Mouse (Mus musculus) hindbrain, embryonic 15.5 days (tissue): ENCODE data around the gene Wipf3. TPM values are rescaled to one million over a fixed set of nuclear protein-coding genes. Genes with fewer than 3 reads are reported as not detected.

Experiments used
- ATAC-seq: fragments of 200-750 bp; cut with Nextera tagmentation; 2 replicates; pipeline ENCODE4 v1.8.0; 2017; ENCODE audit warnings: low read depth, moderate number of reproducible peaks, moderate TSS enrichment; ENCODE audit not compliant: low FRiP score
- H3K27ac ChIP-seq: fragments of 300-500 bp; sonication (generic); replicated peaks from 2 replicates; pipeline ENCODE4 v1.5.1; 2015; ENCODE audit warnings: mild to moderate bottlenecking, inconsistent platforms
- H3K27me3 ChIP-seq: fragments of 300-500 bp; sonication (generic); 2 replicates; pipeline ENCODE4 v1.6.1; 2015; ENCODE audit warnings: control low read depth, inconsistent platforms
- H3K36me3 ChIP-seq: fragments of 300-500 bp; sonication (generic); 2 replicates; pipeline ENCODE4 v1.6.1; 2015; ENCODE audit warnings: control low read depth, inconsistent platforms
- H3K4me1 ChIP-seq: fragments of 300-500 bp; sonication (generic); replicated peaks from 2 replicates; pipeline ENCODE4 v1.6.1; 2015; ENCODE audit warnings: control low read depth, inconsistent platforms
- H3K4me2 ChIP-seq: fragments of 300-500 bp; sonication (generic); 2 replicates; pipeline ENCODE4 v1.6.1; 2015; ENCODE audit warnings: moderate library complexity, mild to moderate bottlenecking, inconsistent platforms
- H3K4me3 ChIP-seq: fragments of 300-500 bp; sonication (generic); 2 replicates; pipeline ENCODE4 v1.5.1; 2015; ENCODE audit warnings: mild to moderate bottlenecking, inconsistent platforms
- H3K9ac ChIP-seq: fragments of 300-500 bp; sonication (generic); 2 replicates; pipeline ENCODE4 v1.6.1; 2015; ENCODE audit warnings: inconsistent platforms
- H3K9me3 ChIP-seq: fragments of 300-500 bp; sonication (generic); 2 replicates; pipeline ENCODE4 v1.6.1; 2016; ENCODE audit warnings: control low read depth, inconsistent platforms
- WGBS: fragments of 180-500 bp; shearing (Covaris S2); methylation state at CpG from one replicate; pipeline ENCODE4 v1.1.7; 2015; 5-methylcytosine and 5-hydroxymethylcytosine counted together
- polyA plus RNA-seq: library from polyadenylated mRNA; unstranded; fragments of >200 nt; fragmentation: Nextera tagmentation; extraction: Ambion mirVana; gene quantifications from 2 replicates; pipeline ENCODE4 v1.2.1, GENCODE M21; 2015

The Wipf3 gene
- polyA plus RNA-seq, result 2.4 and 3.2 TPM in 2 replicates

GRCm38 (mm10) chr6:54429447-54430194 is at the start of gene Wipf3:
Gene Wipf3, plus strand, starts transcription at chr6:54429603.
- no peaks in the 10 kb centered on the region for H3K36me3 ChIP-seq
- under 1% methylated on average over 69 of the region's 71 CpGs for WGBS
- peak; percentile 81 for ATAC-seq

GRCm38 (mm10) chr6:54382636-54383035 is 46.8 kb upstream of the Wipf3 start:
- Histone ChIP-seq H3K27ac (no peak overlapping the region), H3K4me2 (no peak overlapping the region), H3K27me3 (no peaks in the 10 kb centered on the region), H3K36me3 (no peaks in the 10 kb centered on the region), H3K9ac (no peak overlapping the region), H3K9me3 (no peaks in the 10 kb centered on the region), H3K4me1 (peaks cover 10% of the 10 kb centered on the region; the same call in 1 of the 2 replicates), H3K4me3 (no peak overlapping the region)
- whole genome bisulfite sequencing, result 70% methylated on average over 8 of the region's 8 CpGs
- no peak for ATAC-seq

More at GRCm38 (mm10) chr6:54429447-54430194, at the start of gene Wipf3:
- Histone ChIP-seq H3K4me1 (peaks cover 44% of the 10 kb centered on the region), H3K9ac (peak within 1 kb of the TSS; percentile 68), H3K4me3 (peak within 1 kb of the TSS; percentile 75), H3K27ac (peak within 1 kb of the TSS; percentile 57), H3K4me2 (peak within 1 kb of the TSS; percentile 88), H3K27me3 (0 out of 2 replicates have a peak, but pooled peaks cover 7% of the 10 kb centered on the region), H3K9me3 (no peaks in the 10 kb centered on the region)

DNA sequence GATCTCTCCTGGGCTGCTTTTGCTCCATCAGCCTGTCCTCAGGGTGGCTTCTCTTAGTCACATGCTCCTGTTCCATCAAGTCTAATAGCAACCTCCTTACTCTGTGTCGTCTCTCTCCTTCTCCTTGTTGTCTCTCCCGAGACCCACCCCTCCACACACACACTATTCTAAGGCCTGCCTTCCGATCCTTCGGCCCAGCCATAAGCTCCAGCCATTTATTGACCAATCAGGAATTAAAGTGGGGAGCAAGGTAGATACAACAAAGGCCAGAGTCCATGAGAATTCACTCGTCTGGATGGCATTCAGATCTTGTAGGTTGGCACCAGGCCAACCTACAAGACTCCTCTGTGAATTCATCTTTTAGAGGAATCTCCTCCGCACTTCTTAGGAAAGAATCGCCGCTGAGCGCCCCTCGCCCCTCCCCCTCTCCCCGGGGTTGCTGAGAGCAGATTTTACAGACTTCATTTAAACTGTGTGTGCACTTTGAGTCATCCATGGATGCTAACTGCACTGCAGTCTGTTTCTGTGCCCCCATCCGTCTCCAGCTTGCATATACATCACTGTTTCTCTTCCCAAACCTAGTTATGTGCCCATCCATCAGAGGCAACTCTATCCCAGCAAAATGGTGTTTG is 45.4 kb upstream of the Wipf3 start:
- H3K4me1 ChIP-seq, result peaks cover 10% of the 10 kb centered on the region; the same call in 1 of the 2 replicates
- no peaks in the 10 kb centered on the region for H3K9me3 ChIP-seq
- no peak overlapping the region for H3K27ac ChIP-seq
- H3K27me3 ChIP-seq, result no peaks in the 10 kb centered on the region
- H3K9ac ChIP-seq, result no peak overlapping the region
- H3K36me3 ChIP-seq, result no peaks in the 10 kb centered on the region
- ATAC-seq, result no peak
- H3K4me3 ChIP-seq, result no peak overlapping the region
- H3K4me2 ChIP-seq, result no peak overlapping the region
- 47% methylated on average over 12 of the region's 12 CpGs for WGBS

- H3K27ac ChIP-seq, result no peak overlapping the region
- H3K9ac ChIP-seq, result no peak overlapping the region
- no peaks in the 10 kb centered on the region for H3K36me3 ChIP-seq
- peaks cover 10% of the 10 kb centered on the region; the same call in 1 of the 2 replicates for H3K4me1 ChIP-seq
- no peaks in the 10 kb centered on the region for H3K9me3 ChIP-seq
- H3K4me3 ChIP-seq, result no peak overlapping the region
- 97% methylated on average over 1 of the region's 1 CpGs for WGBS
- ATAC-seq, result no peak
- 0 out of 2 replicates have a peak, but pooled peaks cover 2% of the 10 kb centered on the region for H3K27me3 ChIP-seq
- no peak overlapping the region for H3K4me2 ChIP-seq
These were observed 44.6 kb upstream of the Wipf3 start for GRCm38 (mm10) chr6:54384777-54385176.

- no peak overlapping the region for H3K9ac ChIP-seq
- H3K27me3 ChIP-seq, result 0 out of 2 replicates have a peak, but pooled peaks cover 2% of the 10 kb centered on the region
- no peaks in the 10 kb centered on the region for H3K9me3 ChIP-seq
- H3K4me2 ChIP-seq, result no peak overlapping the region
- ATAC-seq, result no peak
- WGBS, result 69% methylated on average over 4 of the region's 4 CpGs
- no peak overlapping the region for H3K27ac ChIP-seq
- no peaks in the 10 kb centered on the region for H3K36me3 ChIP-seq
- no peak overlapping the region for H3K4me3 ChIP-seq
- H3K4me1 ChIP-seq, result peaks cover 10% of the 10 kb centered on the region; the same call in 1 of the 2 replicates
These were observed 43.0 kb upstream of the Wipf3 start for GRCm38 (mm10) chr6:54386429-54386828.

DNA sequence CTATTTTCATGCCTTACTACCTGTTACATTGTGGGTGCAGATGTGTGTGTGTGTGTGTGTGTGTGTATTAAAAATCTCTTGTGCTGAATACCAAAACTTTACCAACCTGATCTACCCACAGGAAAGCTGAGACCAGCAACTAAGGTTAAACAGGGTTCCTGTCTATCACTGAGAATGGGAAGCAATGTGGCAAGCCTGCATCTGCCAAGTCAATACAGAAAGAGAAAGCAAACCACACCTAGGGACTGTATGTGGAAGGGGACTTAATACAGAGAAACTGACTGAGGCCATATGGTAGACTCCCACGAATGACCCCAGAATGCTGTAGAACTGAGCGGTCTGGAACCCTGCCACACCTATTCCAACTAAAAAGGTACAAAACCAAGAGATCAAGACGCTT is 42.4 kb upstream of the Wipf3 start:
- no peak overlapping the region for H3K4me2 ChIP-seq

GRCm38 (mm10) chr6:54387751-54388150 is 41.7 kb upstream of the Wipf3 start:
- H3K27ac ChIP-seq, result no peak overlapping the region
- no peak for ATAC-seq
- peaks cover 13% of the 10 kb centered on the region; the same call in 1 of the 2 replicates for H3K4me1 ChIP-seq
- no peak overlapping the region for H3K4me3 ChIP-seq
- H3K9me3 ChIP-seq, result no peaks in the 10 kb centered on the region
- 76% methylated on average over 5 of the region's 5 CpGs for WGBS
- no peaks in the 10 kb centered on the region for H3K36me3 ChIP-seq
- H3K4me2 ChIP-seq, result no peak overlapping the region
- H3K9ac ChIP-seq, result no peak overlapping the region
- H3K27me3 ChIP-seq, result 0 out of 2 replicates have a peak, but pooled peaks cover 2% of the 10 kb centered on the region

More for the DNA sequence above, 42.4 kb upstream of the Wipf3 start:
- ATAC-seq, result no peak
- Histone ChIP-seq H3K4me3 (no peak overlapping the region), H3K4me1 (peaks cover 11% of the 10 kb centered on the region; the same call in 1 of the 2 replicates), H3K9ac (no peak overlapping the region), H3K9me3 (no peaks in the 10 kb centered on the region), H3K27ac (no peak overlapping the region), H3K36me3 (no peaks in the 10 kb centered on the region), H3K27me3 (0 out of 2 replicates have a peak, but pooled peaks cover 2% of the 10 kb centered on the region)
- WGBS, result 91% methylated on average over 3 of the region's 3 CpGs

DNA sequence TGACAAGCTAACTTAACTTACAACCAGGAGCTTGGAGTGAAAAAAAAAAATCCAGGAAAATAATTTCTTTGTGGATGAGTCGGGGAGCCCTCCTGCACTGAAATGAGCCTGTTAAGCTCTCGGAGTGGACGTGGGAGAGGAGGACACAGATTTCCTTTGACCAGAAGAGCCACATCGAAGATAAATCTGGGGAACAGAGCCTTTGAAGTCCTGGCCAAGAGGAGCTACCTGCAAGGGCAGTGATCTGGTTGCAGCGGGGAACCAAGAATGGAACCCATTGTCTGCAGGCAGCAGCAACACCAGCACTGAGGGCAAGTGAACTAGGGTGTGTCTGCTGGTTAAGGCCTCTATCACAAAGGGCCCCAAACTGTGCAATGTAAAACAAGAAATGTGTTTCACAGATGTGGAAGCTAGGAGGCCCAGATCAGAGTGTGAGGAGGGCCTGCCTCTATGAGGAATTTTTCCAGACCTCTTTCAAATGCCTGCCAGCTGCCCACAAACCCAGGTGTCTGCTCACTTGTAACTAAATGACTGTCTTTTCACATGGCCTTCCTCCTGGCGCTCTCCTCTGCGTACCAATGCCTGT is 40.6 kb upstream of the Wipf3 start:
- WGBS, result 80% methylated on average over 7 of the region's 7 CpGs
- Histone ChIP-seq H3K36me3 (no peaks in the 10 kb centered on the region), H3K27me3 (0 out of 2 replicates have a peak, but pooled peaks cover 2% of the 10 kb centered on the region), H3K9me3 (no peaks in the 10 kb centered on the region), H3K4me2 (no peak overlapping the region), H3K4me3 (no peak overlapping the region), H3K9ac (no peak overlapping the region), H3K27ac (no peak overlapping the region), H3K4me1 (peaks cover 13% of the 10 kb centered on the region; the same call in 1 of the 2 replicates)
- ATAC-seq, result no peak

DNA sequence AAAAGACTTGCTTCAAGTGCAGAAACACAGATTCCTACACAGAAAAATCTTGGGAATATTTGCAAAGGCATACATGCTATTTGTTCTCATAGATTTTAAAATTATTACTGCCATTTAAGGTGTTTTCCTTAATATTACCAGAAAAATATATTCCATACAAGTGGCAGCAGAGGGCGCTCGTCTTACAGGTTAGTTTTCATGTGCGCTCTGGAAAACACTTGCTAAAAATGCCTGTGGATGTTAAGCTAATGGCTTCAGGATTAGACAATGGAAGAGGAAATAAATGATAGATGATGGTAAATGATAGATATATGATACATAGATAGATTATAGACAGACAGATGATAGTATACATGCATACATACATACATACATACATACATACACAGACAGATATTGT is 37.6 kb upstream of the Wipf3 start:
- H3K9ac ChIP-seq, result no peak overlapping the region
- ATAC-seq, result no peak
- 0 out of 2 replicates have a peak, but pooled peaks cover 2% of the 10 kb centered on the region for H3K27me3 ChIP-seq
- H3K4me1 ChIP-seq, result peaks cover 3% of the 10 kb centered on the region; the same call in 1 of the 2 replicates
- H3K4me3 ChIP-seq, result no peak overlapping the region
- no peak overlapping the region for H3K27ac ChIP-seq
- H3K9me3 ChIP-seq, result no peaks in the 10 kb centered on the region
- WGBS, result 2% methylated on average over 3 of the region's 3 CpGs
- no peaks in the 10 kb centered on the region for H3K36me3 ChIP-seq
- no peak overlapping the region for H3K4me2 ChIP-seq

GRCm38 (mm10) chr6:54393886-54394285 is 35.5 kb upstream of the Wipf3 start:
- Histone ChIP-seq H3K4me1 (peaks cover 3% of the 10 kb centered on the region; the same call in 1 of the 2 replicates), H3K27me3 (0 out of 2 replicates have a peak, but pooled peaks cover 2% of the 10 kb centered on the region), H3K27ac (no peak overlapping the region), H3K4me3 (no peak overlapping the region), H3K9me3 (no peaks in the 10 kb centered on the region), H3K9ac (no peak overlapping the region), H3K4me2 (no peak overlapping the region), H3K36me3 (no peaks in the 10 kb centered on the region)
- ATAC-seq, result no peak
- 74% methylated on average over 6 of the region's 6 CpGs for WGBS

DNA sequence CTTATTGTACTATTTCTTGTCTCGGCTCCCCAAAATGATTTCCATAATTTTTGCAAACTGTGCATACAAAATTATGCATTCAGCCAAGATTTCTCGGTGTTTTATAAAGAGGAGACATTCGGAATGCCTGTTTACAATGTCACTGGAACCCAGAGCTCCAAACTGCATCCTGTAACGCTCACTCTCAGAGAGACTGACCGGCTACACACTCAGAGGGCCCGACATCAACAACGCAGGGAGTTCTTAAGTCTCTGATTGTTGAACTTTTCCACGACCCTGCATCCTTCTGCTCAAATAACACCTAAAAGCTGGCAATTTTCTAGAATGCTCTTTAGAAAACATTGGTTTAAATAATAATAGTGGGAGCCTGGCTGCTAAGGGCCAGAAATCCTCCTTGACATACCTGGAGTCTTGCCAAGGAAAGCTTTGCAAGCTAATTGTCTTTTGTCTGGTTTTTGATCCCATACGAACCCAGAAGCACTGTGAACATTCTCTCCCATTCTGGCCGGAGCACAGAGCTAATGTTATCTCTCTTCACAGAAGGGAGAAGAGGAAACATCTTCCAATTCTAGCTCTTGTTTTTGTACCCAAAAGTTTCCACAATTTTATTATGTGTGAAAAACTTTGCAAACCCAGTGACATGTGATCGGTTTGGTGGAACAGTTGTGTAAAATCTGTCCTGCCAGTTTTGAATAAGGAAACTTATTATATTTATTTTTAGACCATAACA is 30.0 kb upstream of the Wipf3 start:
- WGBS, result 48% methylated on average over 11 of the region's 11 CpGs
- Histone ChIP-seq H3K27me3 (no peaks in the 10 kb centered on the region), H3K36me3 (no peaks in the 10 kb centered on the region), H3K9ac (no peak overlapping the region), H3K4me2 (no peak overlapping the region), H3K9me3 (no peaks in the 10 kb centered on the region), H3K4me3 (no peak overlapping the region), H3K27ac (no peak overlapping the region), H3K4me1 (peaks cover 5% of the 10 kb centered on the region)
- no peak for ATAC-seq
